Mouse (Mus musculus) CD8-positive naive resting alpha-beta T cell, adult 2 months (primary cell): ENCODE data around the gene Rsph14.
"Not testable (repeated sequence)": the region's sequence is repeated elsewhere in the genome, so short reads cannot be mapped to it uniquely, and the experiment has no call there.

Experiments
- DNase-seq, 2 experiments: peaks; one replicate each; pipeline ENCODE4 v3.0.0; 2022; ENCODE audit warnings: low read depth in 2 of 2, low spot score in 2 of 2

Gene Rsph14

GRCm38 (mm10) chr10:75054125-75054524 is 21.7 kb upstream of the Rsph14 start:
- no peak for DNase-seq

GRCm38 (mm10) chr10:75053655-75054054 is 21.3 kb upstream of the Rsph14 start:
- no peak for DNase-seq

GRCm38 (mm10) chr10:75052902-75053301 is 20.5 kb upstream of the Rsph14 start:
- DNase-seq: no peak

GRCm38 (mm10) chr10:75051364-75052074 is 19.1 kb upstream of the Rsph14 start:
- no peak for DNase-seq

- DNase-seq: no peak
These were observed 16.3 kb upstream of the Rsph14 start for GRCm38 (mm10) chr10:75048711-75049110.

- DNase-seq: no peak
These were observed 13.4 kb upstream of the Rsph14 start for GRCm38 (mm10) chr10:75045831-75046230.

GRCm38 (mm10) chr10:75044459-75044858 is 12.1 kb upstream of the Rsph14 start:
- no peak for DNase-seq

- DNase-seq: not testable (repeated sequence)
These were observed 9.7 kb upstream of the Rsph14 start for GRCm38 (mm10) chr10:75042060-75042459.

- peak; percentile 37 to 56 for DNase-seq
These were observed 4.5 kb upstream of the Rsph14 start, which contains the start of gene Rab36 for GRCm38 (mm10) chr10:75036883-75037379. Gene Rab36 (plus strand): TSS chr10:75037058.

GRCm38 (mm10) chr10:75031345-75032114 is 856 bp downstream of the Rsph14 start:
- no peak for DNase-seq

- DNase-seq: no peak
These were observed 2.2 kb downstream of the Rsph14 start for GRCm38 (mm10) chr10:75030234-75030633.

GRCm38 (mm10) chr10:75029677-75030076 is 2.7 kb downstream of the Rsph14 start:
- DNase-seq: no peak

- no peak for DNase-seq
These were observed 3.6 kb downstream of the Rsph14 start for GRCm38 (mm10) chr10:75028743-75029142.

- DNase-seq: no peak
These were observed 5.9 kb downstream of the Rsph14 start for GRCm38 (mm10) chr10:75026491-75026890.

- peak; percentile 14 to 48 for DNase-seq
These were observed 11.2 kb downstream of the Rsph14 start for GRCm38 (mm10) chr10:75021138-75021537.

GRCm38 (mm10) chr10:75020271-75020670 is 12.1 kb downstream of the Rsph14 start:
- DNase-seq: no peak

- no peak for DNase-seq
These were observed 15.9 kb downstream of the Rsph14 start for GRCm38 (mm10) chr10:75016481-75016880.

- no peak for DNase-seq
These were observed 16.9 kb downstream of the Rsph14 start for GRCm38 (mm10) chr10:75015465-75015864.

GRCm38 (mm10) chr10:75010704-75011103 is 21.7 kb downstream of the Rsph14 start:
- DNase-seq: no peak

GRCm38 (mm10) chr10:75006889-75007662 is 25.3 kb downstream of the Rsph14 start:
- DNase-seq: no peak

- DNase-seq: no peak
These were observed 28.3 kb downstream of the Rsph14 start for GRCm38 (mm10) chr10:75004067-75004466.
